Mouse (Mus musculus) thymus, postnatal 10 days (tissue): ENCODE data around the gene Ctnna2.

ENCODE experiments used
- DNase-seq, 2 experiments: peaks; one replicate each; pipeline ENCODE4 v3.0.0; 2021; ENCODE audit warnings: low spot score in 2 of 2

Ctnna2 gene

DNA sequence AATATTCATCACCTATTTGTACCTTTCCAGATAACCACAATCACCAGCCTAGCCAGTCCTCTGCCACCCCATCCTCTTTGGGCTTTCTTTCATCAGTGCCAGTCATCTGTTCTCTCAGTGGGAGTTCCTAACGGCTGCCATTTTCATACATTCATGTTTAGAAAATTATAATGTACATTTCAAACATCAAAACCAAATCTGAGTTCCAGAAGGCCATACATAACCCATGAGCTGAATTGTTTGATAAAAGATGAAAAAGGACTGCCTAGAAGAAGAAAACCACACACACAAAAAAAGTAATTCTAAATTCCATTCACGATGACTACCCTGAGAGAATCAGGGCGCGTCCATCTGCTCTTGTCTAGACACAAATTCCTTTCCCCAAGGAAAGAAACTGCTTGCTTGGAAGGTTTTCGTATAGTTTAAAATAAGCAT is 1014.5 kb downstream of the Ctnna2 start:
- DNase-seq: no peak

DNA sequence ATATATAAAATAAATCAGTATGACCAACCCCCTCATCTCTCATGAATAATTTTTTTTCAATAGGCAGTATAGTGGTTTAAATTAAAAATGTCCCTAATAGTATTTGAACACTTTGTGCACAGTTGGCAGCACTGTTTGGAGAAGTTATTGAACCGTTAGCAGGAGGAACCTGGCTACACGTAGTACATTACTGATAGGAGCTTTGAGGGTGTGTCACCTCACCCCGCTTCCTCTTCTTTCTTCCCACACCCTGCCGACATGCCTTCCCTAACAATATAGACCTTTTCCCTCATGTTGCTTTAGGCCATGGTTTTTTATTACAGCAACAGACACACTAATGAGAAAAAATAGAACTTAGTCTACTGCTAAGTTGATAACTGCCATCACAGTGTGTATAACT is 1071.4 kb downstream of the Ctnna2 start:
- no peak for DNase-seq

DNA sequence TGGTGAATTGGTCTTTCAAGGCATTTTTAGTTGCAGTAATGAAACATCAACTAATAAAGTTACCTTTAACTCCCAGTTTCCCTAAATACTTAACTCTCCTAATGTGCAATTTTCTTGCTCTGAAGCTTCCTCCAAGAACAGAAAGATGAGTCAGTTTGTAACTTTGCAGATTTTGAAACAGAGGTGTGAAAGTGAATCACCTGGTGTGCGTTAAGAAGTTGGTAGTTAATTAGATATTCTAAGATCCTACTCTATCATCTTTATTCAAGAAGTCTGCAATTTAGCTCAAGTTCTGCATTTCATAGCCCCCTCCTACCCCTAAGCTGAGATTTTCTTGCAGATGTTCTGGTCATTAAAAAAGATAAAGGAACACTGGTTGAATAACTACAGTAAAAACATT is 1082.3 kb downstream of the Ctnna2 start:
- no peak for DNase-seq
